Mouse (Mus musculus) embryonic facial prominence, embryonic 11.5 days (tissue): ENCODE measurements around the gene Ndufs7. TPM values are rescaled to one million over a fixed set of nuclear protein-coding genes. Genes with fewer than 3 reads are reported as not detected.

Experiments used
- microRNA-seq: library from miRNA; unstranded; fragments of <30 nt; microRNA quantifications from one replicate; pipeline ENCODE4, GENCODE M21; 2016; ENCODE audit warnings: borderline number of aligned reads
- polyA plus RNA-seq: library from polyadenylated mRNA; unstranded; fragments of >200 nt; fragmentation: Nextera tagmentation; extraction: Ambion mirVana; gene quantifications from 2 replicates; pipeline ENCODE4 v1.2.1, GENCODE M21; 2014

The Ndufs7 gene
- polyA plus RNA-seq, 1 experiment from 2014 or later = 221 TPM

Small RNAs within 50 kb of the gene (microRNA-seq; reads per million reads assigned to microRNA genes)
- gene Mir6911 = not detected

Other genes with a start within 250 kb of the Ndufs7 start
- 5.2 and 6.7 TPM in 2 replicates for gene Arhgap45, start 232.5 kb upstream of the Ndufs7 start, polyA plus RNA-seq
- gene Polr2e, start 209.3 kb upstream of the Ndufs7 start, polyA plus RNA-seq = 266 and 287 TPM in 2 replicates
- 515 and 565 TPM in 2 replicates for gene Gpx4, start 202.0 kb upstream of the Ndufs7 start, polyA plus RNA-seq
- 5.6 and 6.6 TPM in 2 replicates for gene Sbno2, start 143.6 kb upstream of the Ndufs7 start, polyA plus RNA-seq
- 16.6 and 18.5 TPM in 2 replicates for gene Stk11, start 133.3 kb upstream of the Ndufs7 start, polyA plus RNA-seq
- gene Atp5d, start 110.5 kb upstream of the Ndufs7 start, polyA plus RNA-seq = 360 and 371 TPM in 2 replicates
- 6.8 and 9.0 TPM in 2 replicates for gene Cbarp, start 108.3 kb upstream of the Ndufs7 start, polyA plus RNA-seq
- gene Midn, start 100.8 kb upstream of the Ndufs7 start, polyA plus RNA-seq = 60.3 and 62.1 TPM in 2 replicates
- gene Cirbp, start 83.1 kb upstream of the Ndufs7 start, polyA plus RNA-seq = 74.0 and 77.8 TPM in 2 replicates
- gene 1600002K03Rik, start 76.2 kb upstream of the Ndufs7 start, polyA plus RNA-seq = 6.0 and 6.8 TPM in 2 replicates
- gene Efna2, start 69.6 kb upstream of the Ndufs7 start, polyA plus RNA-seq = 34.6 and 42.3 TPM in 2 replicates
- gene Mum1, start 22.7 kb upstream of the Ndufs7 start, polyA plus RNA-seq = 75.1 and 94.3 TPM in 2 replicates
- gene Gamt, start 11.9 kb downstream of the Ndufs7 start, polyA plus RNA-seq = 21.9 and 22.4 TPM in 2 replicates
- gene Dazap1, start 12.4 kb downstream of the Ndufs7 start, polyA plus RNA-seq = 40.9 and 44.7 TPM in 2 replicates
- gene Rps15, start 43.3 kb downstream of the Ndufs7 start, polyA plus RNA-seq = 886 and 948 TPM in 2 replicates
- 11.0 and 15.8 TPM in 2 replicates for gene Apc2, start 46.9 kb downstream of the Ndufs7 start, polyA plus RNA-seq
- gene 2310011J03Rik, start 71.4 kb downstream of the Ndufs7 start, polyA plus RNA-seq = 36.5 and 41.6 TPM in 2 replicates
- 1.6 and 2.9 TPM in 2 replicates for gene Pcsk4, start 80.4 kb downstream of the Ndufs7 start, polyA plus RNA-seq
- gene Reep6, start 80.8 kb downstream of the Ndufs7 start, polyA plus RNA-seq = 4.3 and 4.5 TPM in 2 replicates
- gene Adamtsl5, start 99.3 kb downstream of the Ndufs7 start, polyA plus RNA-seq = 0.14 and 0.88 TPM in 2 replicates
- 0.26 and 0.52 TPM in 2 replicates for gene Plk5, start 107.3 kb downstream of the Ndufs7 start, polyA plus RNA-seq
- gene Mex3d, start 138.5 kb downstream of the Ndufs7 start, polyA plus RNA-seq = 10.3 and 12.9 TPM in 2 replicates
- 241 and 259 TPM in 2 replicates for gene Mbd3, start 150.4 kb downstream of the Ndufs7 start, polyA plus RNA-seq
- 377 and 460 TPM in 2 replicates for gene Uqcr11, start 157.7 kb downstream of the Ndufs7 start, polyA plus RNA-seq
- 174 and 178 TPM in 2 replicates for gene Tcf3, start 184.5 kb downstream of the Ndufs7 start, polyA plus RNA-seq
- 0.22 and 0.43 TPM in 2 replicates for gene Onecut3, start 245.7 kb downstream of the Ndufs7 start, polyA plus RNA-seq